Mouse (Mus musculus): ENCODE measurements around the gene Alg12.

Gene Alg12

GRCm38 (mm10) chr15:88819026-88819905 is at the start of gene Alg12, which contains the start of gene Creld2:
Gene Alg12 (minus strand): TSS chr15:88819318.
Gene Creld2 (plus strand): TSS chr15:88819646.
- peak; percentile 98 for DNase-seq (ENCODE audit: low read depth, low spot score)

GRCm38 (mm10) chr15:88868024-88868742 is 49.1 kb upstream of the Alg12 start:
- DNase-seq (ENCODE audit: low read depth, low spot score), result no peak

- DNase-seq (ENCODE audit: low read depth, low spot score), result no peak
These were observed 48.4 kb upstream of the Alg12 start for GRCm38 (mm10) chr15:88867368-88868023.

- DNase-seq (ENCODE audit: low read depth, low spot score), result no peak
These were observed 47.8 kb upstream of the Alg12 start for GRCm38 (mm10) chr15:88866934-88867356.

- DNase-seq (ENCODE audit: low read depth, low spot score), result no peak
These were observed 47.0 kb upstream of the Alg12 start for GRCm38 (mm10) chr15:88865888-88866695.

- DNase-seq (ENCODE audit: low read depth, low spot score), result no peak
These were observed 45.9 kb upstream of the Alg12 start for GRCm38 (mm10) chr15:88865061-88865460.

GRCm38 (mm10) chr15:88864270-88865030 is 45.3 kb upstream of the Alg12 start:
- no peak for DNase-seq (ENCODE audit: low read depth, low spot score)

- peak; percentile 82 for DNase-seq (ENCODE audit: low read depth, low spot score)
These were observed 44.6 kb upstream of the Alg12 start for GRCm38 (mm10) chr15:88863695-88864231.

GRCm38 (mm10) chr15:88862881-88863694 is 44.0 kb upstream of the Alg12 start:
- no peak for DNase-seq (ENCODE audit: low read depth, low spot score)

- DNase-seq (ENCODE audit: low read depth, low spot score), result peak; percentile 98
These were observed 42.9 kb upstream of the Alg12 start, which contains the start of gene Pim3 for GRCm38 (mm10) chr15:88861772-88862622. Gene Pim3 (plus strand): TSS chr15:88862186.

GRCm38 (mm10) chr15:88860781-88861180 is 41.7 kb upstream of the Alg12 start:
- DNase-seq (ENCODE audit: low read depth, low spot score), result no peak

- DNase-seq (ENCODE audit: low read depth, low spot score), result no peak
These were observed 40.3 kb upstream of the Alg12 start for GRCm38 (mm10) chr15:88859206-88859970.

- no peak for DNase-seq (ENCODE audit: low read depth, low spot score)
These were observed 39.6 kb upstream of the Alg12 start for GRCm38 (mm10) chr15:88858707-88859106.

- DNase-seq (ENCODE audit: low read depth, low spot score), result no peak
These were observed 39.0 kb upstream of the Alg12 start for GRCm38 (mm10) chr15:88858141-88858541.

GRCm38 (mm10) chr15:88857361-88857760 is 38.2 kb upstream of the Alg12 start:
- no peak for DNase-seq (ENCODE audit: low read depth, low spot score)

- no peak for DNase-seq (ENCODE audit: low read depth, low spot score)
These were observed 37.5 kb upstream of the Alg12 start for GRCm38 (mm10) chr15:88856613-88857012.

GRCm38 (mm10) chr15:88855896-88856417 is 36.8 kb upstream of the Alg12 start:
- DNase-seq (ENCODE audit: low read depth, low spot score), result no peak
